Mouse (Mus musculus): ENCODE measurements around the gene Adarb2.

- no peak for TF ChIP-seq CTCF (IDR thresholded peaks at IDR 0.05)
- no peak for TF ChIP-seq EP300 (IDR thresholded peaks at IDR 0.05)
Measured at GRCm38 (mm10) chr13:8770616-8771015, 568.0 kb downstream of the Adarb2 start.

Measured in lung, postnatal 0 days (tissue).